ENCODE assay signal across 11 mouse cellular contexts in the genomic region with DNA sequence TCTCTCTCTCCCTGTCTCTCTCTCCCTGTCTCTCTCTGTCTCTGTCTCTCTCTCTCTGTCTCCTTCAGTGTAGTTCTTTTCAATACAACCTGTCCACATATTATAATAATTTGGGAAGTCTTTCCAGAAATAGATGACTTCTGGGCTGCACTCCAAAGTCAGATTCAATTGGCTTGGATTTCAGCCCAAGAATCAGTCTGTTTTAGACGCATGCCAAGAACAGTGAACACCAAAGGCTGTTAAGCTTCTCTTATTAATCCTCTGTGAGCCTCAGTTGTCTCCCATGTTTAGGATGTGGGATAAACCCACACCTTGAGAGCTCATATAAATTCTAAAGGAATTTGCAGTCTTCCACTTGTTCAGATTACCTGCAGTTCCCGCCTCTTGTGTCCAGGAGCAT. TPM values are rescaled to one million over a fixed set of nuclear protein-coding genes. Genes with fewer than 3 reads are reported as not detected.
DNase-seq lines count a peak whose midpoint lies in the region; ATAC-seq lines count a peak whose summit lies in the region.
"Had no signal": no experiment of that assay in that cellular context is flagged by ENCODE, and none has a peak within 500 bp of the region (broad histone marks: within the 10 kb centered on the region; RNA-seq: fewer than 3 reads in every experiment).

No protein-coding gene starts in this region.

- no peak overlapping the region for H3K4me2 ChIP-seq in embryonic facial prominence, embryonic 14.5 days (ENCODE audit: low read depth, low read length)
- H3K4me2 ChIP-seq in hindbrain, embryonic 12.5 days (replicated peaks) = no peak overlapping the region
- H3K4me2 ChIP-seq: lung, embryonic 15.5 days had no signal

- peak; percentile 81 for DNase-seq in embryonic facial prominence, embryonic 14.5 days (ENCODE audit: low spot score)
- no peak for DNase-seq in embryonic facial prominence, embryonic 10.5 days (ENCODE audit: low spot score)
- peak; percentile 32 to 81 for DNase-seq in layer of hippocampus, adult 18-20 months (ENCODE audit: low spot score in 2 of 2)
- DNase-seq in layer of hippocampus, postnatal 25 days (ENCODE audit: extremely low spot score in 1 of 2, low spot score in 1 of 2) = no peak
- peak; percentile 63 for DNase-seq in cerebellum, adult 8-10 months
- peak; percentile 11 to 28 for DNase-seq in layer of hippocampus, postnatal 10 days (ENCODE audit: low spot score in 2 of 2)
- DNase-seq in embryo, embryonic 10.5 days (ENCODE audit: low spot score) = no peak
- DNase-seq: adrenal gland, postnatal 14 days; embryo, embryonic 11 days had no signal

- no peaks in the 10 kb centered on the region for H3K27me3 ChIP-seq in embryonic facial prominence, embryonic 14.5 days (replicated peaks; ENCODE audit: control insufficient read depth, insufficient read depth, low read length)
- no peaks in the 10 kb centered on the region for H3K27me3 ChIP-seq in embryonic facial prominence, embryonic 10.5 days (replicated peaks; ENCODE audit: low read depth, poor library complexity, severe bottlenecking)
- no peaks in the 10 kb centered on the region for H3K27me3 ChIP-seq in hindbrain, embryonic 12.5 days
- H3K27me3 ChIP-seq: lung, embryonic 15.5 days had no signal

- H3K9me3 ChIP-seq in embryonic facial prominence, embryonic 14.5 days (ENCODE audit: control insufficient read depth, low read length) = no peaks in the 10 kb centered on the region
- no peaks in the 10 kb centered on the region; the same call in 1 of the 2 replicates for H3K9me3 ChIP-seq in embryonic facial prominence, embryonic 10.5 days
- H3K9me3 ChIP-seq in hindbrain, embryonic 12.5 days (replicated peaks) = no peaks in the 10 kb centered on the region
- H3K9me3 ChIP-seq: lung, embryonic 15.5 days had no signal

- WGBS in embryonic facial prominence, embryonic 14.5 days = 56% methylated on average over 2 of the region's 2 CpGs
- 84% methylated on average over 2 of the region's 2 CpGs for WGBS in embryonic facial prominence, embryonic 10.5 days
- 86% methylated on average over 2 of the region's 2 CpGs for WGBS in hindbrain, embryonic 12.5 days

- ATAC-seq in embryonic facial prominence, embryonic 14.5 days (ENCODE audit: low read depth) = 0 out of 2 replicates have a peak, but pooled peaks have one; percentile 22
- no peak for ATAC-seq in hindbrain, embryonic 12.5 days (ENCODE audit: low FRiP score)

- no peaks in the 10 kb centered on the region for H3K4me1 ChIP-seq in embryonic facial prominence, embryonic 14.5 days (ENCODE audit: control insufficient read depth, insufficient read depth, low read length)
- no peaks in the 10 kb centered on the region for H3K4me1 ChIP-seq in embryonic facial prominence, embryonic 10.5 days
- no peaks in the 10 kb centered on the region for H3K4me1 ChIP-seq in hindbrain, embryonic 12.5 days
- H3K4me1 ChIP-seq: lung, embryonic 15.5 days had no signal

- H3K4me3 ChIP-seq in embryonic facial prominence, embryonic 14.5 days (ENCODE audit: low read depth, low read length) = no peak overlapping the region
- no peak overlapping the region for H3K4me3 ChIP-seq in embryonic facial prominence, embryonic 10.5 days
- no peak overlapping the region for H3K4me3 ChIP-seq in hindbrain, embryonic 12.5 days
- H3K4me3 ChIP-seq: lung, embryonic 15.5 days had no signal

- H3K36me3 ChIP-seq in embryonic facial prominence, embryonic 14.5 days (ENCODE audit: control insufficient read depth, insufficient read depth, low read length) = no peaks in the 10 kb centered on the region
- no peaks in the 10 kb centered on the region for H3K36me3 ChIP-seq in embryonic facial prominence, embryonic 10.5 days (replicated peaks)
- no peaks in the 10 kb centered on the region for H3K36me3 ChIP-seq in hindbrain, embryonic 12.5 days
- H3K36me3 ChIP-seq: lung, embryonic 15.5 days had no signal

- no peak overlapping the region for H3K27ac ChIP-seq in embryonic facial prominence, embryonic 14.5 days (replicated peaks; ENCODE audit: low read depth, low read length)
- H3K27ac ChIP-seq in embryonic facial prominence, embryonic 10.5 days (replicated peaks) = no peak overlapping the region
- no peak overlapping the region for H3K27ac ChIP-seq in hindbrain, embryonic 12.5 days
- H3K27ac ChIP-seq: lung, embryonic 15.5 days had no signal

- no peak overlapping the region for H3K9ac ChIP-seq in embryonic facial prominence, embryonic 14.5 days (ENCODE audit: low read depth, low read length)
- H3K9ac ChIP-seq in hindbrain, embryonic 12.5 days = no peak overlapping the region
- H3K9ac ChIP-seq: lung, embryonic 15.5 days had no signal

RNA-seq across cellular contexts. Expression of a gene that starts 27.0 kb away (rescaled TPM):
- polyA plus RNA-seq in embryonic facial prominence, embryonic 14.5 days (2014; fragmentation: Nextera tagmentation; extraction: Ambion mirVana) = 20.7 and 23.5 TPM in 2 replicates
- polyA plus RNA-seq in embryonic facial prominence, embryonic 10.5 days (2016; fragmentation: Nextera tagmentation; extraction: Ambion mirVana) = 18.6 and 19.4 TPM in 2 replicates
- 10 to 100 TPM; 38.5 to 38.9 TPM for total RNA-seq in layer of hippocampus, adult 18-20 months (2021)
- 10 to 100 TPM; 34.5 to 39.2 TPM for total RNA-seq in layer of hippocampus, postnatal 25 days (2021)
- total RNA-seq in layer of hippocampus, postnatal 10 days (2021) = 10 to 100 TPM; 32.8 to 34.9 TPM
- 29.6 and 31.5 TPM in 2 replicates for polyA plus RNA-seq in hindbrain, embryonic 12.5 days (2016; fragmentation: Nextera tagmentation; extraction: Ambion mirVana)

Comparison
In these comparisons a context has a peak if more than half of its experiments do, and no peak if none do; other contexts are left out.
1. DNase-seq: peak in embryonic facial prominence, embryonic 14.5 days (single experiment), layer of hippocampus, adult 18-20 months (2 of 2), cerebellum, adult 8-10 months (single experiment) and layer of hippocampus, postnatal 10 days (2 of 2); none in embryonic facial prominence, embryonic 10.5 days (single experiment), layer of hippocampus, postnatal 25 days (0 of 2) and embryo, embryonic 10.5 days (single experiment).